Mouse (Mus musculus): ENCODE data around the gene Hlcs. TPM values are rescaled to one million over a fixed set of nuclear protein-coding genes. Genes with fewer than 3 reads are reported as not detected.

Hlcs gene
- polyA plus RNA-seq, 1 experiment from 2014 or later: 2.1 TPM

DNA sequence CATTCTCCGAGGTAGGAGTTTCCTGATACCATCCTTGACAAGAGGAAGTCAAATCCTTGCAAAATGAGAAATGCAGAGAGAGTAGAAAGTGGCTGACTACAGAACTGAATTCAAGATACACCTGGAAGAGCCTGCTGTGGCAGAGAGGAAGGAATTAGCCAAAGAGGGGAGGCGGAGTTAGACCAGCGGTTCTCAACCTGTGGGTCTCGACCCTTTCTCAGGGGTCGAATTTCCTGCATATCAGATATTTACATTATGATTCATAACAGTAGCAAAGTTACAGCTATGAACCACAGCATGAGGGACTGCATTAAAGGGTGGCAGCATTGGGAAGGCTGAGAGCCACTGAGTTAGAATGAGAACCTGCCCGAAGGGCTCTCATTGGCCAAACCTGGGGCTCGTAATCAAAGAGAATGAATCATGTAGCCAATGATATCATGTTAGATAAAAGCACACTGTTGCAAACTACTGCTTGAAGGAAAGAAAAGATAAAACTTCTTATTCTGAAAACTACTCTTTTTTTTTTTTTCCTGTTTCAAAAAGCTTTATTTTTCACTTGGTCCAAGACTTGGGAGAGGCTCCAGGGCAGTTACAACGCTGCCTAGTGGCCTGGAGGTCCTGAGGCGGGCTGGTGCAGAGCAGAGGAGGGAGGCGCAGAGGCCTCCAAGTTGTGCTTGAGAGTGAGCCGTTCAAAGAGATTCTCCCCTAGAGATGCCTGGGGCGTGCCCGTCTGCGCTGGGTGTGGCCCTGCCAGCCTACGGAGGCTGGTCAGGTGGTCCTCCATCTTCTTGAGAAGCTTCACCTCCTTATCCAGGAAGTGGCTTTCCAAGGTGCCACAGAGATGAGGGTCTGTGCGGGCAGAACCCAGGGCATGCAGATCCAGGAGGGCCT is 144.5 kb downstream of the Hlcs start:
- no peak overlapping the region for H3K27ac ChIP-seq (replicated peaks)

DNA sequence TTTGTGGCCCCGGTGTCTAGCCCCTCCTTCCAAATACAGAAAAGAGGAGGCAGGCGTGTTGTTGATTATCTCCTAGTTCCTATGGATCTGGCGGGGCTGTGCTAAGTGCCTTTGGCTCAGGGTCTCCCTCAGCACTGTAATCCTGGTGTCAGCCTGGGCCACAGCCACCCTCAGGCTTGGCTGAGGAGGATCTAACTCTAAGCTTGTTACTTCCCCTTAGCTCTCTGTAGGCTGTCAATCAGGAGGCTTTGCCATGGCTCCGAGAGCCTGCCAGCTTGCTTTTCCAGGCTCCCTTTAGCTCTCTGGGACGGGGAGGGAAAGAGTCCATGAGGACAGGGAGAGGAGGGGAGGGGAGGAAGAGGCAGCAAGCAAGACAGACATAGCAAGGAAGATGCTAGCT is 148.4 kb downstream of the Hlcs start:
- 38% methylated on average over 5 of the region's 5 CpGs for WGBS (ENCODE audit: insufficient replicate concordance)
- Histone ChIP-seq H3K4me2 (no peak overlapping the region), H3K9ac (no peak overlapping the region), H3K36me3 (replicated peaks) (no peaks in the 10 kb centered on the region), H3K27ac (replicated peaks) (no peak overlapping the region), H3K9me3 (replicated peaks) (no peaks in the 10 kb centered on the region), H3K27me3 (no peaks in the 10 kb centered on the region), H3K4me3 (replicated peaks) (no peak overlapping the region), H3K4me1 (replicated peaks) (no peaks in the 10 kb centered on the region)
- no peak for ATAC-seq (ENCODE audit: insufficient read depth)

More for the DNA sequence above, 144.5 kb downstream of the Hlcs start:
- ATAC-seq (ENCODE audit: insufficient read depth): no peak
- H3K36me3 ChIP-seq (replicated peaks): no peaks in the 10 kb centered on the region
- 68% methylated on average over 16 of the region's 16 CpGs for WGBS (ENCODE audit: insufficient replicate concordance)
- no peak overlapping the region for H3K9ac ChIP-seq
- no peaks in the 10 kb centered on the region for H3K27me3 ChIP-seq
- no peaks in the 10 kb centered on the region for H3K9me3 ChIP-seq (replicated peaks)
- no peaks in the 10 kb centered on the region for H3K4me1 ChIP-seq (replicated peaks)
- H3K4me2 ChIP-seq: no peak overlapping the region
- H3K4me3 ChIP-seq (replicated peaks): no peak overlapping the region

DNA sequence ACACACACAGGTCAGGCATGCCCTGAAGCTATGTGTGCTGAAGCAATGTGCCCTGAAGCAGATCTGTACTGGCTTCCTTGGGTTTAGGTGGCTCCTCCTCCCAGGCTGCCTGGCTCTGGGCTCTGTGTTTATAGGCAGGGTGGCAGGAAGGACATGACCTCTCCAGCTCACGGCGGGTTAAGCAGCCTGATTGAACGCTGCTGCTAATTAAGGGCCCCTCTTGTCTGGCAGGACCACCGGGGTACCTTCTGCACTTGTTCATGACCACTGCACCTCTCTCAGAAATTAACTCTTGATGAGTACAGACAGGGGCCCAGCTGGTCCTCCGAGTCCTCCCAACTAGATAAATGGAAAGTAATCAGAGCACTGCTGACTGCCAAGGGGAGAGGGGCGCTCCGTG is 149.1 kb downstream of the Hlcs start:
- 49% methylated on average over 7 of the region's 7 CpGs for WGBS (ENCODE audit: insufficient replicate concordance)
- Histone ChIP-seq H3K9me3 (replicated peaks) (no peaks in the 10 kb centered on the region), H3K36me3 (replicated peaks) (no peaks in the 10 kb centered on the region), H3K4me1 (replicated peaks) (no peaks in the 10 kb centered on the region), H3K9ac (no peak overlapping the region), H3K4me2 (no peak overlapping the region), H3K27ac (replicated peaks) (no peak overlapping the region), H3K4me3 (replicated peaks) (no peak overlapping the region), H3K27me3 (no peaks in the 10 kb centered on the region)
- no peak for ATAC-seq (ENCODE audit: insufficient read depth)

DNA sequence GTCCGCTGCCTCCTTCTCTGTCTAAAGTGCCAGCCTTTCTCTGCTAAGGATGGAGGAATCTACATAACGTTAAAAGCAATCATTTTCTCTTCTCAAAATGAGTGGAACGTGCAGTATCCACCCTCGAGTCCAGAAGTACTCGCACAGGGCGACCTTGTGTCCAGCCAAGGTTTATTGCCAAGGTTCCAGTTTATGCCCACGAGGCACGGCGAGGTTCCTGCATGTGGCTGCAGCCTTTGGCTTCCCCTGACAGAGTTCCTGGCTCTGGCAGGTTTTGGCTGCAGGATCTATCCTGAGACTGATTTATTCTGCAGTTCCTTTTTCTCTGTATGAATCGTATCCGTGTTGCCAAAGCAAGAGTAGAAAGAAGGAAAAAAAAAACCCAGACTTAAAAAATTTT is 150.3 kb downstream of the Hlcs start:
- 56% methylated on average over 11 of the region's 11 CpGs for WGBS (ENCODE audit: insufficient replicate concordance)
- H3K27me3 ChIP-seq: no peaks in the 10 kb centered on the region
- ATAC-seq (ENCODE audit: insufficient read depth): no peak

DNA sequence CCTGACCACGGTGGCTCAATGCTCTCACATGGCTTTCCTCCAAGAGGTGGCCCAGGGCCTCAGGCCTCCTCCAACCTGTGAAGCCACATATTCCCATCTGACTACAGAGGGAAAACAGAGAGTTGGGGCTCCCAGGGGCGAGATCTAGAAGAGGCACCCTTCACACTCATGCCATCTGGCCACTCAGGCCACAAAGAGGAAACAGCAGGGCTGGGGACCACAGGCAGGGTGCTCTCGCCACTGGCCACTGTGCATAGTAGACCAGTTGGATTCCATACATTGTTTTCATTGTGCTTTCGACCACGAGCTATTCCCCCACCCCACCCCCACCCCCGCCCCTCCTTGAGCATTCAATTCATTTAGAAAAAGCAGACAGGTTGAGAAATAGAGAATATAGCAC is 151.4 kb downstream of the Hlcs start:
- H3K4me2 ChIP-seq: no peak overlapping the region
- no peak overlapping the region for H3K27ac ChIP-seq (replicated peaks)
- H3K9me3 ChIP-seq (replicated peaks): no peaks in the 10 kb centered on the region
- H3K36me3 ChIP-seq (replicated peaks): no peaks in the 10 kb centered on the region
- no peak overlapping the region for H3K4me3 ChIP-seq (replicated peaks)
- ATAC-seq (ENCODE audit: insufficient read depth): no peak
- WGBS (ENCODE audit: insufficient replicate concordance): 38% methylated on average over 6 of the region's 6 CpGs
- H3K4me1 ChIP-seq (replicated peaks): no peaks in the 10 kb centered on the region
- H3K9ac ChIP-seq: no peak overlapping the region
- H3K27me3 ChIP-seq: no peaks in the 10 kb centered on the region

More for the DNA sequence above, 150.3 kb downstream of the Hlcs start:
- Histone ChIP-seq H3K4me2 (no peak overlapping the region), H3K36me3 (replicated peaks) (no peaks in the 10 kb centered on the region), H3K27ac (replicated peaks) (no peak overlapping the region), H3K4me1 (replicated peaks) (no peaks in the 10 kb centered on the region), H3K9ac (no peak overlapping the region), H3K9me3 (replicated peaks) (no peaks in the 10 kb centered on the region), H3K4me3 (replicated peaks) (no peak overlapping the region)

DNA sequence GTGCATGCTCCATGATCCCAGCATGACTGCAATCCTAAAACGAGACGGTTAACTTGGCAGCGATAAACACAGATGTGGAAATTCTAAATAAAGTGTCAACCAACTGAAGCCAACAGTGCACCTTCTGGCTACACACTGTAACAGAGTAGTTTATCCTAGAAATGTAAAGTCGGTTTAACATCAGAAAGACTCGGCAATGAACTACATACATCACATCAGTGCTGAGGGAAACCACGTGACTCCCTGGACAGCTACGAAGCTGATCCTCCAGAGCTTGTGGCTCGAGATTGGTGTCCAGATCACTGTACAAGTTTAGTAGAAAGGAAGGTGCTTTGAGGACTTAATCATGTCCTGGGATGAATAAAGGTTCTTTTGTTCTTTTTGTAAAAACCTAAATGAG is 155.6 kb downstream of the Hlcs start:
- Histone ChIP-seq H3K4me1 (replicated peaks) (peaks cover 5% of the 10 kb centered on the region; the same call in 1 of the 2 replicates), H3K4me2 (no peak overlapping the region), H3K36me3 (replicated peaks) (no peaks in the 10 kb centered on the region), H3K27me3 (no peaks in the 10 kb centered on the region; the same call in 1 of the 2 replicates), H3K4me3 (replicated peaks) (no peak overlapping the region), H3K9me3 (replicated peaks) (no peaks in the 10 kb centered on the region), H3K9ac (no peak overlapping the region), H3K27ac (replicated peaks) (no peak overlapping the region)
- 66% methylated on average over 8 of the region's 8 CpGs for whole genome bisulfite sequencing (ENCODE audit: insufficient replicate concordance)
- no peak for ATAC-seq (ENCODE audit: insufficient read depth)

DNA sequence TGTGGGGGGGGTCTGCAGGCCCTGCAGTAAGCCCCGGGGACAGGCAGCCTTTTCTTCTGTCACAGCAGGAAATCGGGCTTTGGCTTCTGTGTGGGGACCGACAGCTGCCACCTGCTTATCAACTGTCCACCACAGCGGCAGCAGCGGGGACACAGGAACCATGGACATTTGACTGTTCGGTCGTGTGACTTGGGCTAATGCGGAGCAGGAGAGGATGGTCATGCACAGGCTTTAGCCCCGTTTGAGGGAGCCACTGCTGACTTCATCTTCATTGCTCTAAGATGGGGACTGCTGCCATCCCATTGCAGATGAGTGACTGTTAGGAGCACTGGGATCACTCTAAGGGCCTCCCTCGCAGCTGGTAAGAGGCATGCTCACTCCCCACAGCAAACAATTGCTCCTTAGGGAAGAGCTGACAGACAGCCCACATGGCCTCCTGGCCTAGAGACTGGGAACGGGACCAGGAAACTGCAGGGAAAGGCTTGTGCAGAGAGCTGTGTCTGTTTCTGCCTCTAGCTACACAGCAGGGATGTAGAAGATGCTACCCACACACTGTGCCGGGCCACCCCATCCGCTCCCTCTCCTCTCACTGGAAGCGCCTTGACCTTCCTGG is 158.2 kb downstream of the Hlcs start:
- no peaks in the 10 kb centered on the region; the same call in 1 of the 2 replicates for H3K27me3 ChIP-seq
- H3K4me2 ChIP-seq: no peak overlapping the region
- no peak overlapping the region for H3K9ac ChIP-seq
- 41% methylated on average over 14 of the region's 14 CpGs for WGBS (ENCODE audit: insufficient replicate concordance)
- H3K9me3 ChIP-seq (replicated peaks): no peaks in the 10 kb centered on the region
- H3K4me1 ChIP-seq (replicated peaks): peaks cover 24% of the 10 kb centered on the region
- no peaks in the 10 kb centered on the region for H3K36me3 ChIP-seq (replicated peaks)
- no peak overlapping the region for H3K27ac ChIP-seq (replicated peaks)
- no peak for ATAC-seq (ENCODE audit: insufficient read depth)
- no peak overlapping the region for H3K4me3 ChIP-seq (replicated peaks)

DNA sequence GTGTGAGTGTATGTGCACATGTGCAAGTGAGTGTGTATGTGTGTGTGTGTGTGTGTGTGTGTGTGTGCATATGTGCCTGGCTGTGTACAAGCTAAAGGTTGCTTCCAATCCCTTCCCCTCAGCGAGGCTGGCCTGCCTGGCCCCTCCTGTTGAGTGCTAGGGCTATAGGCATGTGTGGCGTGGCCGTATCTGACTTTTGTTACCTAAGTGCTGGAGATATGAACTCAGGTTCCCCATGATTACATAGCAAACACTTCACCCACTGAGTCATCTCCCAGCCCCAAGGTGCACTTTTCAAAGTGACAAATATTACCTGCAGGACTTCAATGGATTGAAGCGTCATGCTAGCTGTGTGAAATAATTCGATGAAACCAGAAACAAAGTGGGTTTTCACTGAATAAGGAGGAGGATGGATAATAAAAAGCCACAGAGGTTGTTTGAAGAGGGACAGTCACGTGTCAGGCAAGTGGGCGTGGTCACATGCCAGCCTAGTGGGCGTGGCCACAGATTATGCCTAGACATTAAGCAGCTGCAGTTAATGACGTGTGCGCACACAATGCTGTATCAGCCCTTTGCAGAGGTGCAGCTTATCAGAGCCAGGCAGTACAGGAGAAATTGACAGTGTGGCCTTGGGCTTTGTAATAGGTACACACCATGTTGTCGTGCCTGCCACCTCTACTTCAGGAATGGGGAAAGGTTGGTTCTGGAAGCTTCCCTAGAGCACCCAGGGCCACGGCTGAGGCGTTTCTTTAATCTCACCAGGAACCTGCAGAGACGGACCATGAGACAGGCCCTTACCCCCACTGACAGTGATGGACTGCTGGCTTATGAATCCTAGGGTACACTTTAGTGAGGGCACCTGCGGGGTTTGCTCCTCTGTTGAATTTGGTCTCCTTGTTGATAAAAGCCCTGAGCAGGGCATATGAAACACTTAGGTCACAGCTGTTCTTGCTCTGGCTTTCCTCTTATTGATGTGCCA is 163.0 kb downstream of the Hlcs start:
- peaks cover under 1% of the 10 kb centered on the region; the same call in 1 of the 2 replicates for H3K27me3 ChIP-seq
- WGBS (ENCODE audit: insufficient replicate concordance): 22% methylated on average over 15 of the region's 15 CpGs
- H3K36me3 ChIP-seq (replicated peaks): no peaks in the 10 kb centered on the region
- H3K9me3 ChIP-seq (replicated peaks): no peaks in the 10 kb centered on the region
- H3K27ac ChIP-seq (replicated peaks): peak overlapping the region; percentile 79
- H3K9ac ChIP-seq: peak overlapping the region; percentile 25; the same call in 1 of the 2 replicates
- peak; percentile 99 for ATAC-seq (ENCODE audit: insufficient read depth)
- H3K4me3 ChIP-seq (replicated peaks): 0 out of 2 replicates have a peak overlapping the region, but pooled peaks have one; percentile 8
- peak overlapping the region; percentile 51 for H3K4me2 ChIP-seq
- H3K4me1 ChIP-seq (replicated peaks): peaks cover 38% of the 10 kb centered on the region

DNA sequence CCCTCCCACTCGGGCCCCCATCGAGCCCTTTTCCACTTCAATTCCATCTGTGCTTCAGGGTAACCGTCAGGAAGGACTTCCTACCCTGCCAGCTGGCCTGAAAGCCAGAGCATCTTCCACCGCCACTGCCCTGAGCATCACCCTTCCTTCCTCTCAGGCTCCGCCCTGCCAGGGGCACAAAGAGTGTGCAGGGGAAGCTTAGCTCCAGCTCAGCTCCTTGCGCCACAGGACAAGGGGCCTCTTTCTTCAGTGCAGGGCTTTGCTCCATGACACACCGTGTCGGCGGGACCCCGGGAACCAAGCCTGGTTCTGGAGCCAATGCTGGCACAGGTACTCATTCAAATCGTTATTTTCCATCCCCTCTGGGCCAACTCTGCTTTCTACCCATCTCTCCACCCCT is 165.2 kb downstream of the Hlcs start:
- Histone ChIP-seq H3K36me3 (replicated peaks) (no peaks in the 10 kb centered on the region), H3K9me3 (replicated peaks) (no peaks in the 10 kb centered on the region), H3K27ac (replicated peaks) (no peak overlapping the region), H3K27me3 (peaks cover 14% of the 10 kb centered on the region; the same call in 1 of the 2 replicates), H3K4me1 (replicated peaks) (peaks cover 33% of the 10 kb centered on the region), H3K4me3 (replicated peaks) (no peak overlapping the region), H3K9ac (no peak overlapping the region), H3K4me2 (no peak overlapping the region)
- WGBS (ENCODE audit: insufficient replicate concordance): 33% methylated on average over 11 of the region's 11 CpGs
- ATAC-seq (ENCODE audit: insufficient read depth): no peak

DNA sequence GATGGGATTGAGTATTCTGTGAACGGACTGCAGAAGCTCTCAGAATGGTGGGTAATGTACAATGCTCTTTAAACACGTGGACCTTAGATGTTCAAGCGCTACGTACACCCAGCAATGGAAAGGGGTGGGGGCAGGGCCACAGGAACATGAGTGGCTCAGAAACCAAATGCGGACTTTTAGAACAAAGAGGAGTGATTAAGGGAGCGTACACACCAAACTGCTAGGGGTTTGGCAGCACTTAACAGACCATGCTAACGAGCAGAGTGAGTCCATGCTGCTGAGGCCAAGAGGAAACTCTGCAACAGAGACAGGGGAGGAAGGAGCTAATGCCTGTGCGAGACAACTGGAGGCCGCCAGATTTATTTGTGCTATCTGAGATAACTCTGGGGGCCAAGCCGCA is 170.0 kb downstream of the Hlcs start:
- H3K9ac ChIP-seq: no peak overlapping the region
- peaks cover 23% of the 10 kb centered on the region for H3K27me3 ChIP-seq
- H3K4me2 ChIP-seq: no peak overlapping the region
- no peaks in the 10 kb centered on the region for H3K9me3 ChIP-seq (replicated peaks)
- no peaks in the 10 kb centered on the region for H3K36me3 ChIP-seq (replicated peaks)
- ATAC-seq (ENCODE audit: insufficient read depth): no peak
- H3K27ac ChIP-seq (replicated peaks): no peak overlapping the region
- H3K4me3 ChIP-seq (replicated peaks): no peak overlapping the region
- WGBS (ENCODE audit: insufficient replicate concordance): 34% methylated on average over 10 of the region's 10 CpGs
- peaks cover 5% of the 10 kb centered on the region for H3K4me1 ChIP-seq (replicated peaks)
